In genomic region chr8:10391096-10391683, GRCm38 (mm10) we compare ENCODE assay signal across 24 mouse cellular contexts.
DNase-seq lines count a peak whose midpoint lies in the region; ATAC-seq and TF ChIP-seq lines count a peak whose summit lies in the region.
"Had no signal": no experiment of that assay in that cellular context is flagged by ENCODE, and none has a peak within 500 bp of the region (broad histone marks: within the 10 kb centered on the region; RNA-seq: fewer than 3 reads in every experiment).

No protein-coding gene starts in this region.

- H3K27ac ChIP-seq in hindbrain, embryonic 11.5 days (ENCODE audit: low read depth, low read length) = no peak overlapping the region
- no peak overlapping the region for H3K27ac ChIP-seq in hindbrain, embryonic 10.5 days
- no peak overlapping the region for H3K27ac ChIP-seq in forebrain, embryonic 14.5 days (ENCODE audit: low read depth, low read length)
- H3K27ac ChIP-seq in midbrain, embryonic 14.5 days (replicated peaks; ENCODE audit: low read depth, low read length) = no peak overlapping the region
- H3K27ac ChIP-seq: embryonic facial prominence, embryonic 13.5 days; hindbrain, embryonic 15.5 days; left cerebral cortex, adult 2 months; limb, embryonic 15.5 days; liver, embryonic 15.5 days; lung, embryonic 15.5 days; neural tube, embryonic 12.5 days had no signal

- TF ChIP-seq CTCF in brain, embryonic 14.5 days (IDR thresholded peaks at IDR 0.05; ENCODE audit: borderline replicate concordance, extremely low read depth, insufficient read depth, insufficient read length) = no peak

- H3K36me3 ChIP-seq in hindbrain, embryonic 11.5 days (ENCODE audit: control insufficient read depth, insufficient read depth, low read length) = no peaks in the 10 kb centered on the region
- no peaks in the 10 kb centered on the region for H3K36me3 ChIP-seq in hindbrain, embryonic 10.5 days
- H3K36me3 ChIP-seq in forebrain, embryonic 14.5 days (ENCODE audit: control insufficient read depth, insufficient read depth, low read length) = no peaks in the 10 kb centered on the region
- H3K36me3 ChIP-seq in midbrain, embryonic 14.5 days (ENCODE audit: control insufficient read depth, insufficient read depth, low read length) = no peaks in the 10 kb centered on the region
- H3K36me3 ChIP-seq: embryonic facial prominence, embryonic 13.5 days; hindbrain, embryonic 15.5 days; limb, embryonic 15.5 days; liver, embryonic 15.5 days; lung, embryonic 15.5 days had no signal

- no peaks in the 10 kb centered on the region for H3K27me3 ChIP-seq in hindbrain, embryonic 11.5 days (ENCODE audit: control insufficient read depth, insufficient read depth, low read length)
- no peaks in the 10 kb centered on the region for H3K27me3 ChIP-seq in hindbrain, embryonic 10.5 days (ENCODE audit: insufficient read depth, poor library complexity, severe bottlenecking)
- no peaks in the 10 kb centered on the region for H3K27me3 ChIP-seq in forebrain, embryonic 14.5 days (replicated peaks; ENCODE audit: control insufficient read depth, insufficient read depth, low read length)
- H3K27me3 ChIP-seq in midbrain, embryonic 14.5 days (ENCODE audit: control insufficient read depth, insufficient read depth, low read length) = no peaks in the 10 kb centered on the region
- H3K27me3 ChIP-seq: hindbrain, embryonic 15.5 days; limb, embryonic 15.5 days; liver, embryonic 15.5 days; lung, embryonic 15.5 days; neural tube, embryonic 12.5 days had no signal

- no peak overlapping the region for H3K4me3 ChIP-seq in hindbrain, embryonic 11.5 days (ENCODE audit: low read depth, low read length)
- H3K4me3 ChIP-seq in hindbrain, embryonic 10.5 days = no peak overlapping the region
- no peak overlapping the region for H3K4me3 ChIP-seq in forebrain, embryonic 14.5 days (ENCODE audit: low read depth, low read length)
- no peak overlapping the region for H3K4me3 ChIP-seq in midbrain, embryonic 14.5 days (replicated peaks; ENCODE audit: low read depth, low read length)
- H3K4me3 ChIP-seq: embryonic facial prominence, embryonic 13.5 days; hindbrain, embryonic 15.5 days; left cerebral cortex, adult 2 months; limb, embryonic 15.5 days; liver, embryonic 15.5 days; lung, embryonic 15.5 days; megakaryocyte, embryonic 14.5 days; neural tube, embryonic 12.5 days had no signal

- no peak for DNase-seq in hindbrain, embryonic 11.5 days (ENCODE audit: low spot score)
- DNase-seq in hindbrain, embryonic 10.5 days (ENCODE audit: low spot score) = no peak
- DNase-seq in brain, embryonic 14.5 days (ENCODE audit: low read depth) = peak; percentile 88
- DNase-seq in forebrain, embryonic 14.5 days (ENCODE audit: low spot score) = peak; percentile 82
- DNase-seq in midbrain, embryonic 14.5 days = peak; percentile 77
- no peak for DNase-seq in layer of hippocampus, adult 9-11 months
- DNase-seq in layer of hippocampus, postnatal 14 days (ENCODE audit: low spot score in 2 of 2) = no peak
- DNase-seq: adrenal gland, postnatal 36 days; cerebellum, adult 11 months; cerebellum, adult 9-11 months; kidney, postnatal 36 days; lung, postnatal 36 days; right cerebral cortex, postnatal 14 days; thymus, postnatal 14 days had no signal

- no peak overlapping the region for H3K9ac ChIP-seq in hindbrain, embryonic 11.5 days (ENCODE audit: low read depth, low read length)
- no peak overlapping the region for H3K9ac ChIP-seq in forebrain, embryonic 14.5 days (ENCODE audit: low read length)
- no peak overlapping the region for H3K9ac ChIP-seq in midbrain, embryonic 14.5 days (replicated peaks; ENCODE audit: low read length)
- H3K9ac ChIP-seq: embryonic facial prominence, embryonic 13.5 days; hindbrain, embryonic 15.5 days; limb, embryonic 15.5 days; liver, embryonic 15.5 days; lung, embryonic 15.5 days; neural tube, embryonic 12.5 days had no signal

- no peak overlapping the region for H3K4me2 ChIP-seq in hindbrain, embryonic 11.5 days (replicated peaks; ENCODE audit: low read depth, low read length)
- no peak overlapping the region for H3K4me2 ChIP-seq in forebrain, embryonic 14.5 days (ENCODE audit: low read length)
- no peak overlapping the region for H3K4me2 ChIP-seq in midbrain, embryonic 14.5 days (ENCODE audit: low read length)
- H3K4me2 ChIP-seq: embryonic facial prominence, embryonic 13.5 days; heart, embryonic 11.5 days; hindbrain, embryonic 15.5 days; limb, embryonic 15.5 days; liver, embryonic 15.5 days; lung, embryonic 15.5 days; neural tube, embryonic 12.5 days had no signal

- WGBS in hindbrain, embryonic 11.5 days = 60% methylated on average over 7 of the region's 7 CpGs
- 59% methylated on average over 7 of the region's 7 CpGs for WGBS in hindbrain, embryonic 10.5 days
- 9% methylated on average over 7 of the region's 7 CpGs for WGBS in forebrain, embryonic 14.5 days
- 15% methylated on average over 7 of the region's 7 CpGs for WGBS in midbrain, embryonic 14.5 days

- no peak for TF ChIP-seq POLR2A in brain, embryonic 14.5 days (IDR thresholded peaks at IDR 0.05; ENCODE audit: borderline replicate concordance, extremely low read depth, insufficient read depth, insufficient read length, poor library complexity, severe bottlenecking)

- ATAC-seq in hindbrain, embryonic 11.5 days (ENCODE audit: low FRiP score) = peak; percentile 47; the same call in 1 of the 2 replicates
- ATAC-seq in forebrain, embryonic 14.5 days = peak; percentile 72
- peak; percentile 63; the same call in 1 of the 2 replicates for ATAC-seq in midbrain, embryonic 14.5 days (ENCODE audit: low FRiP score, low TSS enrichment)
- ATAC-seq: intestine, postnatal 0 days had no signal

- H3K9me3 ChIP-seq in hindbrain, embryonic 11.5 days (ENCODE audit: control insufficient read depth, low read length) = no peaks in the 10 kb centered on the region
- no peaks in the 10 kb centered on the region for H3K9me3 ChIP-seq in hindbrain, embryonic 10.5 days
- no peaks in the 10 kb centered on the region for H3K9me3 ChIP-seq in forebrain, embryonic 14.5 days (replicated peaks; ENCODE audit: control insufficient read depth, low read length)
- no peaks in the 10 kb centered on the region for H3K9me3 ChIP-seq in midbrain, embryonic 14.5 days (ENCODE audit: control insufficient read depth, low read length)
- H3K9me3 ChIP-seq: embryonic facial prominence, embryonic 13.5 days; hindbrain, embryonic 15.5 days; limb, embryonic 15.5 days; liver, embryonic 15.5 days; lung, embryonic 15.5 days; megakaryocyte, embryonic 14.5 days; neural tube, embryonic 12.5 days had no signal

- H3K4me1 ChIP-seq in hindbrain, embryonic 11.5 days (replicated peaks; ENCODE audit: control insufficient read depth, insufficient read depth, low read length) = no peaks in the 10 kb centered on the region
- peaks cover 21% of the 10 kb centered on the region for H3K4me1 ChIP-seq in hindbrain, embryonic 10.5 days (replicated peaks)
- H3K4me1 ChIP-seq in forebrain, embryonic 14.5 days (ENCODE audit: control insufficient read depth, insufficient read depth, low read length) = peaks cover 10% of the 10 kb centered on the region; the same call in 1 of the 2 replicates
- H3K4me1 ChIP-seq in midbrain, embryonic 14.5 days (ENCODE audit: control insufficient read depth, insufficient read depth, low read length) = peaks cover 36% of the 10 kb centered on the region
- H3K4me1 ChIP-seq: limb, embryonic 15.5 days; liver, embryonic 15.5 days; lung, embryonic 15.5 days; megakaryocyte, embryonic 14.5 days had no signal

Comparison
In these comparisons a context has a peak if more than half of its experiments do, and no peak if none do; other contexts are left out.
1. DNase-seq: peak in brain, embryonic 14.5 days (single experiment), forebrain, embryonic 14.5 days (single experiment) and midbrain, embryonic 14.5 days (single experiment); none in hindbrain, embryonic 11.5 days (single experiment), hindbrain, embryonic 10.5 days (single experiment), layer of hippocampus, adult 9-11 months (single experiment) and layer of hippocampus, postnatal 14 days (0 of 2).
2. Peak in every context shown above with its lines, with median percentiles within 50 percentile points of each other: ATAC-seq.